Mouse (Mus musculus): ENCODE data around the gene Kcnma1. TPM values are rescaled to one million over a fixed set of nuclear protein-coding genes. Genes with fewer than 3 reads are reported as not detected.

Kcnma1 gene
- polyA plus RNA-seq, 1 experiment from 2014 or later: 1.1 TPM

DNA sequence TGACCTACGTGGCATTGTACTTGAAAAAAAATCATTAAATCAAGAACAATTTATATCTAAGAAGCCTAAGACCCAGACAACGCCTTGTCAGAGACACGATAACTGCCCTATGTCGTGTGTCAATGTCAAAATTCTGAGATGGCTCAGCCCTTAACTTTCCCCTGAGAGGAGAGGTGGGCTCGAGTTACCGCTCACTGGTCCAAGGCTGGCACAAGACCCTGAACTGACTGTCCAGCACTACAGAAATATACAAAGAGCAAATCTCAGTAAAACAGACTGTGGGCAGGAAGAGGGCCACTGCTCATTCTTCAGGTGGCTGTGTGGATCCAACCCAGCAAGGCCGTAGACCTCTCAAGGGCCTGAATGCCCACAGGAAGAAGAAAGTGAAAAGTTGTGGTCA is 23.4 kb downstream of the Kcnma1 start:
- 92% methylated on average over 7 of the region's 7 CpGs for WGBS
- Histone ChIP-seq H3K27ac (ENCODE audit: low read depth, low read length) (no peak overlapping the region), H3K36me3 (ENCODE audit: control insufficient read depth, insufficient read depth, low read length) (no peaks in the 10 kb centered on the region), H3K27me3 (ENCODE audit: control insufficient read depth, insufficient read depth, low read length) (no peaks in the 10 kb centered on the region), H3K9me3 (ENCODE audit: control insufficient read depth, low read length) (no peaks in the 10 kb centered on the region), H3K4me1 (ENCODE audit: control insufficient read depth, insufficient read depth, low read length) (no peaks in the 10 kb centered on the region; the same call in 1 of the 2 replicates), H3K4me2 (no peak overlapping the region), H3K9ac (ENCODE audit: low read length) (no peak overlapping the region), H3K4me3 (ENCODE audit: low read depth, low read length) (no peak overlapping the region)
- DNase-seq (ENCODE audit: low spot score, missing footprints) (no peak), ATAC-seq (ENCODE audit: low FRiP score) (no peak)

DNA sequence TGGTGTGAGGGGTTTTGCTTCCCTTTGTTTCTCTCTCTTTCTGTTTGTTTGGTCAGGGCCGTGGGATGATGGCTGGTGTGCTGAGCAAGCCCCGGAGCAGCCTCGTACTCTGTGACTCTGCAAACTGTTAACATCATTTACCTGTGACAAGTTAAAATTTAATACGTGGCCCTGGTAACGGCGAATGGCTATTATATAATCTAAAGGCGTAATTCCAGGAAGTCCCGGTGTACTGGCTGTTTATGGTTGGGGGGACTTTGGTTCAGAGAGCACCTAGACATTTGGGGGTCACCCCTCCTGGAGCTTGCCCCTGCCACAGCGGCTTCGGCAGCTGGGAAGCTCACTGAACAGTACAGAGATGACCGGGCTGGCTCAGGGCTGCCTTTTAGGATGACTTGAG is 24.6 kb downstream of the Kcnma1 start:
- no peak for ATAC-seq (ENCODE audit: low FRiP score)
- H3K9me3 ChIP-seq (ENCODE audit: control insufficient read depth, low read length): no peaks in the 10 kb centered on the region
- no peaks in the 10 kb centered on the region for H3K36me3 ChIP-seq (ENCODE audit: control insufficient read depth, insufficient read depth, low read length)
- no peaks in the 10 kb centered on the region; the same call in 1 of the 2 replicates for H3K4me1 ChIP-seq (ENCODE audit: control insufficient read depth, insufficient read depth, low read length)
- WGBS: 85% methylated on average over 11 of the region's 11 CpGs
- H3K4me3 ChIP-seq (ENCODE audit: low read depth, low read length): no peak overlapping the region
- H3K4me2 ChIP-seq: no peak overlapping the region
- no peak overlapping the region for H3K27ac ChIP-seq (ENCODE audit: low read depth, low read length)
- no peak for DNase-seq (ENCODE audit: low spot score, missing footprints)
- no peak overlapping the region for H3K9ac ChIP-seq (ENCODE audit: low read length)
- H3K27me3 ChIP-seq (ENCODE audit: control insufficient read depth, insufficient read depth, low read length): no peaks in the 10 kb centered on the region

DNA sequence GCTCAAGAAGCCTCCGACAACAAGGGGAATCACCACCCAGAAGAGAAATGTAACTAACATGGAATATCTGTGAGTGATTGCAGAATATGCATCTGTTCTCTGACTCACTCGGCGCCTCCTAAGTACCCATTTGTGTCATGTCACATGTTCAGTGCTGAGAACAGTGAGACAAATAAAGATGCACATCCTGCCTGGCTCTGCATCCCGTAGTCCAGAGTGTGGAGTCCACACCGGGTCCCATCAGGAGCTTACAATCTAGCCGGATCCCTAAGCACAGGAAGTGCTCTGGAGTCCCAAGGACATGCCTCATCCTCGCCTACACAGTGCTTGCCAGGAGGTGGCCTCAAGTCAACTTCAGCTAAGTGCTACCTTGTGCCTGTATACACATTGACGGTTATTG is 32.1 kb downstream of the Kcnma1 start:
- no peaks in the 10 kb centered on the region for H3K4me1 ChIP-seq (ENCODE audit: control insufficient read depth, insufficient read depth, low read length)
- WGBS: 86% methylated on average over 8 of the region's 8 CpGs

DNA sequence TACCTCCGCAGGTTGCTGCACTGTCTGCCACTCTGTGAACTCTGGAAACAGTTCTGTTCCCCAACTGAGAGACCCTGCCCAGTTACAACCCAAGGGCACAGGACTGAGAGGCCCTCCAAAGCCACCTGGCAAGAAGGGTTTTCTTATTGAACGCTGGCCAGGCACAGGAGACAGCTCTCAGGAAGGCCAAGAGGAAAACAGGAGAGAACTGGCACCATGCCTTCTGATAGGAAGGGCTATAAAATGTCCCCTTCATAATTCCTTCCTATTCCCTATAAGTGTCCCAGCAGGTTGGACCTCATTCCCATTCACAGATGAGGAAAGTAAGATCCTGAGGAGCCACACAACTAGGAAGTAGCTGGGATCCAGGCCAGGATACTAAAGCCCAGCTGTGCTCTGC is 39.6 kb downstream of the Kcnma1 start:
- no peak overlapping the region for H3K9ac ChIP-seq (ENCODE audit: low read length)
- WGBS: 95% methylated on average over 2 of the region's 2 CpGs
- ATAC-seq (ENCODE audit: low FRiP score) (no peak), DNase-seq (ENCODE audit: low spot score, missing footprints) (no peak)
- no peak overlapping the region for H3K4me2 ChIP-seq
- no peaks in the 10 kb centered on the region for H3K36me3 ChIP-seq (ENCODE audit: control insufficient read depth, insufficient read depth, low read length)
- H3K27ac ChIP-seq (ENCODE audit: low read depth, low read length): no peak overlapping the region
- no peaks in the 10 kb centered on the region for H3K9me3 ChIP-seq (ENCODE audit: control insufficient read depth, low read length)
- H3K4me1 ChIP-seq (ENCODE audit: control insufficient read depth, insufficient read depth, low read length): no peaks in the 10 kb centered on the region
- no peak overlapping the region for H3K4me3 ChIP-seq (ENCODE audit: low read depth, low read length)
- no peaks in the 10 kb centered on the region for H3K27me3 ChIP-seq (ENCODE audit: control insufficient read depth, insufficient read depth, low read length)

More for the DNA sequence above, 32.1 kb downstream of the Kcnma1 start:
- no peak overlapping the region for H3K27ac ChIP-seq (ENCODE audit: low read depth, low read length)
- no peak overlapping the region for H3K4me3 ChIP-seq (ENCODE audit: low read depth, low read length)
- H3K36me3 ChIP-seq (ENCODE audit: control insufficient read depth, insufficient read depth, low read length): no peaks in the 10 kb centered on the region
- H3K9ac ChIP-seq (ENCODE audit: low read length): no peak overlapping the region
- no peaks in the 10 kb centered on the region for H3K27me3 ChIP-seq (ENCODE audit: control insufficient read depth, insufficient read depth, low read length)
- DNase-seq (ENCODE audit: low spot score, missing footprints) (no peak), ATAC-seq (ENCODE audit: low FRiP score) (no peak)
- H3K4me2 ChIP-seq: no peak overlapping the region
- H3K9me3 ChIP-seq (ENCODE audit: control insufficient read depth, low read length): no peaks in the 10 kb centered on the region

DNA sequence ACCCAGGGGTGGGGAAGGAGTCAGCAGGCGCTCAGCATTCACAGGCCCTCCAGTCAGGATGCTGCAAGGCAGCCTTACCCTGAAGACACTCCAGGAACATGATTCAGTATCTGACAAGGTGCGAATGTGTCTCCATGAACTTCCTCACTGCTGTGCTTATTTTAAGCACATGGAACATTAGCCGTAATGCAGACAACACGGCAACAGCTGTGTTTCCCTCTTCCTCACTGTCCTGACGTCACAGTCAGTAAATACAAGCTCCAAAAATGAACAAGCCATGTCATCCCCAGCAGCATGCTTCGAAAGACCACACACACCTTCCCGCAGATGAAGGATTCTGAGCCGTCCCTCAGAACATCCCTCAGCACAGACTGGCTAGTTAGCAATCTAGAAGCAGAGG is 47.8 kb downstream of the Kcnma1 start:
- H3K4me2 ChIP-seq: no peak overlapping the region
- ATAC-seq (ENCODE audit: low FRiP score) (no peak), DNase-seq (ENCODE audit: low spot score, missing footprints) (no peak)
- 91% methylated on average over 8 of the region's 8 CpGs for WGBS
- no peaks in the 10 kb centered on the region for H3K27me3 ChIP-seq (ENCODE audit: control insufficient read depth, insufficient read depth, low read length)
- no peaks in the 10 kb centered on the region for H3K36me3 ChIP-seq (ENCODE audit: control insufficient read depth, insufficient read depth, low read length)
- no peaks in the 10 kb centered on the region for H3K9me3 ChIP-seq (ENCODE audit: control insufficient read depth, low read length)
- no peak overlapping the region for H3K4me3 ChIP-seq (ENCODE audit: low read depth, low read length)
- no peaks in the 10 kb centered on the region for H3K4me1 ChIP-seq (ENCODE audit: control insufficient read depth, insufficient read depth, low read length)
- H3K9ac ChIP-seq (ENCODE audit: low read length): no peak overlapping the region
- no peak overlapping the region for H3K27ac ChIP-seq (ENCODE audit: low read depth, low read length)

DNA sequence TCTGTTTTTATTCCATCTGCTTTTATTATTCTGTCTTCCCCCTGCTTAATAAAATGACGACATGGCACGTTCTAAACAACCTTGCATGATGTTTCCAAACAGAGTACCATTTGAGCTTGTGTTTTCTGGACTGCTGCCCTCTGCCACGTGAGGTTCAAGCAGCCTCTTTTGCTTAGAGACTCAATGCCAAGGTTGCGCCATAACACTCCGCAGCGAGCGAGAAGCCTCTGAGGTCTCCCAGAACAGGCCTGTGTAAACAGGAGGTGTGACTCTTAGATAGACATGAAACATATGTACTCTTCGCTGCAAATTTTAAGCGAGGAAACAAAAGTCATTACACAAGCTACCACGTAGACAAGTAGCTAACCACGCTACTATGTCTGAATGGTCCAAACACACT is 55.2 kb downstream of the Kcnma1 start:
- DNase-seq (ENCODE audit: low spot score, missing footprints): no peak
- WGBS: 90% methylated on average over 11 of the region's 11 CpGs

DNA sequence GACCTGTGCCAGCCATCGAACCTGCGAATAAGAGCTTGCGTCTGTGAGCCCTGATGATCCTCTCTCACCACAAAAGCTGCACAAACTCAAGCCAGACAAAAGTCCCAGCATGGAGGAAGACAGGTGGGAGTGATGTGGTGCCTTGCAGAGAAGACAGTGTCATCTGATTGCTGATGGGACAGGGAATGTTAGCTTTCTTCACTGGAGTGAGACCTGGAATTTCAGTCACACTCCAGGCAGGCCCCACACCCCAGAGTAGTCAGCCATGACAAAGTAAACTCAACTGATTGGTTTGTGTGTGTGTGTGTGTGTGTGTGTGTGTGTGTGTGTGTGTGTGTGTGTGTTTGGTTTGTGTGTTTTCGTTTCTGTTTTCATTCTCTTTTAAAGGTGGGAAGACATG is 57.0 kb downstream of the Kcnma1 start:
- no peak for ATAC-seq (ENCODE audit: low FRiP score)
- WGBS: 81% methylated on average over 4 of the region's 4 CpGs
- H3K4me3 ChIP-seq (ENCODE audit: low read depth, low read length): no peak overlapping the region

More for the DNA sequence above, 55.2 kb downstream of the Kcnma1 start:
- no peak for ATAC-seq (ENCODE audit: low FRiP score)
- no peak overlapping the region for H3K9ac ChIP-seq (ENCODE audit: low read length)
- no peaks in the 10 kb centered on the region for H3K27me3 ChIP-seq (ENCODE audit: control insufficient read depth, insufficient read depth, low read length)
- no peaks in the 10 kb centered on the region for H3K9me3 ChIP-seq (ENCODE audit: control insufficient read depth, low read length)
- no peak overlapping the region for H3K27ac ChIP-seq (ENCODE audit: low read depth, low read length)
- H3K36me3 ChIP-seq (ENCODE audit: control insufficient read depth, insufficient read depth, low read length): no peaks in the 10 kb centered on the region
- no peak overlapping the region for H3K4me2 ChIP-seq
- no peaks in the 10 kb centered on the region for H3K4me1 ChIP-seq (ENCODE audit: control insufficient read depth, insufficient read depth, low read length)
- no peak overlapping the region for H3K4me3 ChIP-seq (ENCODE audit: low read depth, low read length)

DNA sequence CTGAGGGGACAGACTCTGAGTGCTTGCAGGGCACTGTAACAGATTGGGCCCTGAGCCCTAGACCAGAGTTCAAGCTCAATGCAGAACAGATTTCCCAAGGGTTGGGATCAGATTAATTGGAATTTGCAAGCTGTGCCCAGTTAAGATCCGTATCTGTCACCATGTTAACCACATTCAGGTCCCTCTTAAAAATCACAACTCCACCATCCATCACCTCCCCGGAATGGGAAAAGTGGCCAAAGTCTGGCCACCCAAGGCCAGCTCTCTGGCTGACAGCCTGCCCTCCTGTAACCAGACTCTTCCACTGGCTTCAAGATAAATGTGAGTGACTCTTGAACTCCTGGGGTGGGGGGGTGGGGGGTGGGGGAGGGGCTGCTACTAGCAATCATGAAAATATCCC is 70.4 kb downstream of the Kcnma1 start:
- H3K4me1 ChIP-seq (ENCODE audit: control insufficient read depth, insufficient read depth, low read length): no peaks in the 10 kb centered on the region
- no peak for ATAC-seq (ENCODE audit: low FRiP score)
- no peak overlapping the region for H3K4me2 ChIP-seq
- no peak for DNase-seq (ENCODE audit: low spot score, missing footprints)
- no peak overlapping the region for H3K4me3 ChIP-seq (ENCODE audit: low read depth, low read length)
- no peaks in the 10 kb centered on the region for H3K36me3 ChIP-seq (ENCODE audit: control insufficient read depth, insufficient read depth, low read length)
- H3K27ac ChIP-seq (ENCODE audit: low read depth, low read length): no peak overlapping the region
- 88% methylated on average over 2 of the region's 2 CpGs for WGBS
- H3K9me3 ChIP-seq (ENCODE audit: control insufficient read depth, low read length): no peaks in the 10 kb centered on the region
- H3K27me3 ChIP-seq (ENCODE audit: control insufficient read depth, insufficient read depth, low read length): no peaks in the 10 kb centered on the region
- H3K9ac ChIP-seq (ENCODE audit: low read length): no peak overlapping the region

More for the DNA sequence above, 57.0 kb downstream of the Kcnma1 start:
- Histone ChIP-seq H3K36me3 (ENCODE audit: control insufficient read depth, insufficient read depth, low read length) (no peaks in the 10 kb centered on the region), H3K27me3 (ENCODE audit: control insufficient read depth, insufficient read depth, low read length) (no peaks in the 10 kb centered on the region), H3K27ac (ENCODE audit: low read depth, low read length) (no peak overlapping the region), H3K4me2 (no peak overlapping the region), H3K4me1 (ENCODE audit: control insufficient read depth, insufficient read depth, low read length) (no peaks in the 10 kb centered on the region), H3K9ac (ENCODE audit: low read length) (no peak overlapping the region), H3K9me3 (ENCODE audit: control insufficient read depth, low read length) (no peaks in the 10 kb centered on the region)
- no peak for DNase-seq (ENCODE audit: low spot score, missing footprints)

DNA sequence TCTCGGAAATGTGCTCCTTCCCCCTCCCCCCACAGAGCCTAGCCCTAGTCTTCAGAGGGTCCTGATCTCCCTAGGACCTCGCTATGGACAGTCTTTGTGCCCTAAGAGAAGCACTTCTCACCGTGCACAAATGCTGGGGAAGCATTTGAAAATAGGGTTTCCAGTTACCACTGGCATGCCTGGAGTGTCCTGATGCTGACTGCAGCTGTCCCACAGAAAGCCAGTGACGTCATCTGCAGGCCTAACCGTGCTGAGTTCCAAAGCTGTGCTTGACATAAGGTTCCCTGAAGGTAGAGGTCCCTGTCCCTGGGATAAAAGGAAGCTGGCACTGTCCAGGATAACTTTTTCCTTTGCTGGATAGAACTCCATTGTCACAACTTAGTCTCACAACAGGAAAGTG is 71.1 kb downstream of the Kcnma1 start:
- DNase-seq (ENCODE audit: low spot score, missing footprints) (no peak), ATAC-seq (ENCODE audit: low FRiP score) (no peak)
- WGBS: 61% methylated on average over 5 of the region's 5 CpGs

DNA sequence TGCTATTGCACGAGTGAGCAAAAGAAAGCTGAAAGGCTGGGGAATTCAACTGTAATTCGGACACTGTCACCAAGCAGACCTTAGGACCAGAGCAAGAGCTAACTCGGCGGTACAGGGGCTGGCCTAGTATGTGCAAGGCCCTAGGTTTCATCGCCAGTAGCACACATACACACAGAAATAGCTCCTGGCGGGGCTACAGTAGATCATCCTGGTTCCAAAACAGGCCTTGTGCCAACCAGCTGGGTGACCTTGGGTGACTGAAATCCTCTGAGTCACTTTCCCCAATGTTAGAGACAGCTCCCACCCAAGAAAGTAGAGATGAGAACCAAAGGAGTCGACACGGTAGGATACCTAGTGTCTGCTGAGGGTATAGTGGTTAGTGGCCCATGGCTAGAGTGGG is 72.2 kb downstream of the Kcnma1 start:
- H3K36me3 ChIP-seq (ENCODE audit: control insufficient read depth, insufficient read depth, low read length): no peaks in the 10 kb centered on the region
- WGBS: 89% methylated on average over 8 of the region's 8 CpGs
- DNase-seq (ENCODE audit: low spot score, missing footprints) (no peak), ATAC-seq (ENCODE audit: low FRiP score) (no peak)
- H3K27ac ChIP-seq (ENCODE audit: low read depth, low read length): no peak overlapping the region
- no peak overlapping the region for H3K4me3 ChIP-seq (ENCODE audit: low read depth, low read length)
- no peaks in the 10 kb centered on the region for H3K27me3 ChIP-seq (ENCODE audit: control insufficient read depth, insufficient read depth, low read length)
- H3K4me2 ChIP-seq: no peak overlapping the region
- no peaks in the 10 kb centered on the region for H3K9me3 ChIP-seq (ENCODE audit: control insufficient read depth, low read length)
- H3K4me1 ChIP-seq (ENCODE audit: control insufficient read depth, insufficient read depth, low read length): no peaks in the 10 kb centered on the region
- no peak overlapping the region for H3K9ac ChIP-seq (ENCODE audit: low read length)

More for the DNA sequence above, 71.1 kb downstream of the Kcnma1 start:
- no peaks in the 10 kb centered on the region for H3K9me3 ChIP-seq (ENCODE audit: control insufficient read depth, low read length)
- no peak overlapping the region for H3K9ac ChIP-seq (ENCODE audit: low read length)
- H3K4me2 ChIP-seq: no peak overlapping the region
- H3K4me1 ChIP-seq (ENCODE audit: control insufficient read depth, insufficient read depth, low read length): no peaks in the 10 kb centered on the region
- no peaks in the 10 kb centered on the region for H3K36me3 ChIP-seq (ENCODE audit: control insufficient read depth, insufficient read depth, low read length)
- H3K4me3 ChIP-seq (ENCODE audit: low read depth, low read length): no peak overlapping the region
- no peak overlapping the region for H3K27ac ChIP-seq (ENCODE audit: low read depth, low read length)
- no peaks in the 10 kb centered on the region for H3K27me3 ChIP-seq (ENCODE audit: control insufficient read depth, insufficient read depth, low read length)

All from midbrain, embryonic 11.5 days (tissue).